Mouse (Mus musculus) subcutaneous adipose tissue, adult 2 months (tissue): ENCODE results near the gene Fat1. TPM values are rescaled to one million over a fixed set of nuclear protein-coding genes. Genes with fewer than 3 reads are reported as not detected.

ENCODE experiments used
- polyA plus RNA-seq: library from polyadenylated mRNA; depleted of rRNA; stranded (reverse); fragments of >200 nt; gene quantifications from 2 replicates; pipeline ENCODE4 v1.2.3, GENCODE M21; 2012; ENCODE audit warnings: low replicate concordance; rRNA removed

Fat1 gene
- 21.8 and 34.9 TPM in 2 replicates for polyA plus RNA-seq

GRCm38 (mm10) chr8:44934850-44935497, at the start of gene Fat1:
Fat1 (plus strand) TSS chr8:44935447.

GRCm38 (mm10) chr8:45068759-45069386, 133.6 kb downstream of the Fat1 start, which contains the start of gene Mtnr1a:
Mtnr1a (plus strand) TSS chr8:45069137.

Other genes starting within 250 kb of the Fat1 start
- not detected in 2 replicates for gene Mtnr1a, start 133.7 kb downstream of the Fat1 start, polyA plus RNA-seq